Mouse (Mus musculus) kidney, postnatal 36 days (tissue): Measurements from ENCODE around the gene Dmrtc2.
"Not testable (repeated sequence)": the region's sequence is repeated elsewhere in the genome, so short reads cannot be mapped to it uniquely, and the experiment has no call there.

Experiments
- DNase-seq, 2 experiments: peaks; one replicate each; pipeline ENCODE4 v3.0.0; 2021 to 2022; ENCODE audit warnings: mixed read lengths in 2 of 2

Gene Dmrtc2

GRCm38 (mm10) chr7:24869532-24870165 lies at the start of gene Dmrtc2, which contains the start of gene Lypd4:
Gene Dmrtc2 (plus strand): TSS chr7:24870057.
Gene Lypd4 (minus strand): TSS chr7:24869941.
- DNase-seq = no peak

- no peak for DNase-seq
These were observed 45.4 kb upstream of the Dmrtc2 start for GRCm38 (mm10) chr7:24824452-24824851.

DNA sequence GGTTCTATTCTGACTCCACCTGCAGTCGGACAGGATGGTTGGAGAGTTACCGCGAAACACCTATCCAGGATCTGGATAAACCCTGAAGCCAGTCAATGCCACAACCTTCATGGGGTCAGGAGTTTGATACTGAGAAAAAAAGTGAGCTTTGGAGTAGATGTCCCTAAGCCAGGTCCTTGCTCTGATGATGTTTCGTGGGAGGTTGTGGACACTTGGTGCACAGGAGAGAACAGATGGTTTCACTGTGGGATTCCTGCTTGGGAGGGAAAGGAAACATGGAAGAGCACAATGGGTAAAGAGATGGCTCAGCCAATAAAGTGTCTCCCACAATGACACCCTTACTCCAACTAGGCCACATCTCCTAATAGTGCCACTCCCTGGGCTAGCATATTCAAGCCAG lies 42.7 kb upstream of the Dmrtc2 start:
- DNase-seq = no peak

DNA sequence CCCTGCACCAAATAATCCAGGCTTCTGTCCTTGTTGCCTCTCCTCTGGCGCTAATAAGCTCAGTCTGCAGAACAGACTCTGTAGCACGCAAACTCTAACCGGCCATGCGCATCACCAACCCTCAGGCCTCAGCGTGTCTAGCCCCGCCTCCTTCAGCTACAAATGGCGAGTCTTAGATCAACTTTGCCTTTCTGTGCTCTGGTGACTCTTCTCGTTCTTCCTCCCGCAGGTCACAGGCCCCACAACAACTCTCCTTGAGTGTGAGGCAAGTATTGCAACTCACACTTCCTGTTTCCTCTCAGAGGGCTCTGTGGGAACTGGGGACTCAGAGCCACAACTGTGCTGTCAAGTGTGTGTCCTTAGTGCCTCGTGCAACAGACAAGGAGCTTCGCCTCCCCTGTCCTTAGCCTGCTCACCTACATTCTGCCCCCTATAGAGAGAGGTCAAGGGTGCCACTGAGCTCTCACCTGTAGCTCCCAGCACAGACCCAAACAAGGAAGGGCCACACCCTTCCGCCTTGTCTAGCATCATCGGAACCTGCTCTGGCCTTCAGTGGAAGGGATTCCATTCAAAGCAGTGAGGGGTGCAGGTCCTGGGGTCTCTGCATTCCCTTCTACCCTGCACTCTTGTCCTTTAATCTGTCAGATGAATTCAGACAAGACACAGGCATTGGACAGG lies 31.0 kb upstream of the Dmrtc2 start:
- not testable (repeated sequence) for DNase-seq

GRCm38 (mm10) chr7:24839410-24839808 lies 30.4 kb upstream of the Dmrtc2 start:
- DNase-seq = no peak

DNA sequence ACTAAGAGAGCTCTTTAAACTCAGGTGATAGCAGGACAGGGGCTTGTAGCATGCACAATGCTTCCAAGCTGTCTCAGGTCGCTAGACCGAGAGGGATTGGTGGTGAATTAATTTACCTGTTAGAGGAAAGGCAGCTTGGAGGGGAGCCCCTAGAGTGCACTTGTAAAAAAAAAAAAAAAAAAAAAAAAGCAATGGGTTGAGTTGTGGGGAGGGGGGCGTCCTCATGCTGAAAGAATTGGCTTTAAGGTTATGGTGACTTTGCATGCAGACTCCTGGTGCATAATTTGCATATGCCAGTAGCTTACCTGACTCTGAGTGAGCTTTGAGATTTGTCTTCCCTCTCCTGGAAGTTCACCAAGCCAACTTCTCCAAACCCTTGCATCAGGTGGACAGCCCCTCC lies 29.5 kb upstream of the Dmrtc2 start:
- DNase-seq = no peak

GRCm38 (mm10) chr7:24841009-24841408 lies 28.8 kb upstream of the Dmrtc2 start:
- no peak for DNase-seq

- peak in 1 of 2 experiments; percentile 4 for DNase-seq
These were observed 25.7 kb upstream of the Dmrtc2 start for GRCm38 (mm10) chr7:24844144-24844543.

DNA sequence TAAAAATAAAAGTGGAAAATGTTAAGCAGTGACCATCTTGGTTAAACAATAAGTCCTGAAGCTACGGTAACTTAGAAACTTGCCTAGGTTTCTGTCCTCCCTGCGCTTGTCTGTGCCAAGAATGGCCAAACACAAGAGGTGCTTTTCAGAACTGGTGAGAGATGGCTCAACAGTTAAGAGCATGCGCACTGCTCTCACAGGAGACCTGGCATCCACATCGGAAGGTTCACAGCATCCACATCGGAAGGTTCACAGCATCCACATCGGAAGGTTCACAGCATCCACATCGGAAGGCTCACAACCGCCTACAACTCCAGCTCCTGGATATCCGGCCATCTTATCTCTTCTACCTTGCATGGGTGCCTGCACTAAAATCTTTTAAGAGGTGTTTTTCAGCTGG lies 24.7 kb upstream of the Dmrtc2 start:
- DNase-seq = no peak

DNA sequence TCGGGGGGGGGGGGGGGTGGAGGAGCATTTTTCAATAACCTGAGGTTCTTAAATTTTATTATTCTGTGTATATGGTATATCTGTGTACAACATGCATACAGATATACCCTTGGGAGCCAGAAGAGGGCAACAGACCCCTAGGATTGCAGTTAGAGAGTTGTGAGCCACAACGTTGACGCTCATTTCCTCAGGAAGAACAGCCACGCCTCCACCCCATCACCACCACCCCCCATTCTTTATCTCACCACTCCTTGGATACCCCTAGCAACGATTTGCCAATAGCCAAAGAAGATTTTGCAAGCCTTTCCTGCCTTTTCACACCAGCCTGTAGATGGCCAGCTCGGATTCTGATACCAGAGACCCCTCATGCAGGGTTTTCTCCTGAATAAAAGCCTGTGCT lies 24.1 kb upstream of the Dmrtc2 start:
- no peak for DNase-seq

GRCm38 (mm10) chr7:24846576-24846975 lies 23.3 kb upstream of the Dmrtc2 start:
- not testable (repeated sequence) for DNase-seq

DNA sequence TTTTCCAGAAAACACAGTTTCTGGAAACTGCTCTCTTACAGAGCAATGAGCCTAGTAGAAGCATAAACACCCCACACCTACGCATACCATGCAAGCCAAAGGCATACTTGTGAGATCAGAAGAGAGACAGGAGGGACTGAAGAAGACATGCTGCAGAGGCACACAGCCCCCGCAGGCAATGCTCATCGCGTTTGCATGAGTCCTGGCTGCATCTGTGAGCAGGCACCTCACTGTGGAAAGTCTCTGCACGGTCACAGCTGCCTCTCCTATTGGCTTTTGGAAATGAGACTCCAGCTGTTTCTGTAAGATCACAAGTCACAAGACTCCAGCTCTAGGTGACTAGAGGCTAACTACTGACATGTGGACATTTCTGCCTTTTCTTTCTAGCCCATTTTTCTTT lies 19.7 kb upstream of the Dmrtc2 start:
- peak; percentile 4 to 16 for DNase-seq

- peak; percentile 9 to 24 for DNase-seq
These were observed 19.0 kb upstream of the Dmrtc2 start for GRCm38 (mm10) chr7:24850899-24851303.

DNA sequence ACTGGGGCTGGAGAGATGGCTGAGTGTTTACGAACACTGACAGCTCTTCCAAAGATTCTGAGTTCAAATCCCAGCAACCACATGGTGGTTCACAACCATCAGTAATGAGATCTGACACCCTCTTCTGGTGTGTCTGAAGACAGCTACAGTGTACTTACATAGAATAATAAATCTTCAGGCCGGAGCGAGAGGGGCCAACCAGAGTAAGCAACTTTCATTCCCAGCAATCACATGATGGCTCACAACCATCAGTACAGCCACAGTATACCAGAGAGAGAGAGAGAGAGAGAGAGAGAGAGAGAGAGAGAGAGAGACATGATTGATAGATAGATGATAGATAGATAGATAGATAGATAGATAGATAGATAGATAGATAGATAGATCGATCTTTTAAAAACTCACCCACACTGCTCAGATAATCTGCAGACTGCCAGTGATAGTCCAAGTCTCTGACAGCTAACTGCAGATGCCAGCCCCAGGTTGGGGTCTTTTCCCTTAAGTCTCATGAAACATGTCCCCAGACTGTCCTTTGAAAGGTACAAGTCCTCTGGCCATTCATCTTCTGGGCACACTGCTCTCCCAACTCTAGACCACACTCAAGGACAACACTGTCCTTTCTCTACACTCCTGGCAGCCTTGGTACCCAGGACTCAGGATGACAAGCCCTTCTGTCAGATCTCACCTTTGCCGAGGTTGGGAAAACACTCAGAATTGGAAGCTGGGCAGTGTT lies 18.1 kb upstream of the Dmrtc2 start:
- no peak for DNase-seq

DNA sequence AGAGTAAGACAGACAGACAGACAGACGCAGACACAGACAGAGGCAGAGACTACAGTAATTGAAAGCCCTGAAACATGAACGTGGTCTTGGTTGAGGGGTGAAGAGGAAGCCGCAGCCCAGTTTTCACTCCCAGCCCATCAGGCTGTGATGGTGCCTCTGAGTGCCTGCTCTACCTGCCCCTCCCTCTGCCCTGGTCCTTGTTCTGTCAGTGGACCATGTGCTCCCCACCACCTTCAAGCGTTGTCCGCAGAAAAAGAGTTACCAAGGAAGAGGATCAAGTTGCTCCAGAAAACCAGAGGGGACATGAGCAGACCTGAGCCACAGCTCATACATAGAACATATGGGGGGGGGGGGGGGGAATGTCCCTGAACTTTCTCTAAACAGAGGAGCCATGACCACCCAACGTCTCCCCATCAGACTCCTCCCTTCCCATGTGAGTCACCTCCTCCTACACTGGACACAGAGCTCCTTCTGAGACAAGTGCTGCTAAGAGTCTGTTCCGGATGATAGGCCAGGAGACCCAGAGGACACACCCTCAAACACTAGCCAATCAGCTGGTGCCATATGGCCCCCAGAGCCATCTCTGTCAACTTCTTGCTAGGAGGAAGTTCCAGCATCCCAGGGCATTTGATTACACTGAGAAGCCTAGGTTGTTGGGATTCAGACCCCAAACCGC lies 17.2 kb upstream of the Dmrtc2 start:
- DNase-seq = no peak

DNA sequence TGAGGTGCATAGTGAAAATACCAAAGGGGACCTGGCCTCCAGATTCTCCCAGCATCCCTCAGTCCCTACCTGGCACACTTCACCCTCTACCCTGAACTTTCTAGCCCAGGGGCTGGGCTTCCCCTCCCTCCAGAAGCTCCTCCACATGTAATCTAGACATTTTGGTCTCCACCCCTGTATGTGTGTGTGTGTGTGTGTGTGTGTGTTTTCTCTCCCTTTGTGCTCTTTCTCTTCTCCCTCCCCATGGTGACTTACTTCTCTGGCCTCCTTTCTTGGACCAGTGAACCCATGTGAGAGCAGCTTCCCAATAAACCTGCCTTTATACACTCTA lies 16.7 kb upstream of the Dmrtc2 start:
- DNase-seq = no peak

DNA sequence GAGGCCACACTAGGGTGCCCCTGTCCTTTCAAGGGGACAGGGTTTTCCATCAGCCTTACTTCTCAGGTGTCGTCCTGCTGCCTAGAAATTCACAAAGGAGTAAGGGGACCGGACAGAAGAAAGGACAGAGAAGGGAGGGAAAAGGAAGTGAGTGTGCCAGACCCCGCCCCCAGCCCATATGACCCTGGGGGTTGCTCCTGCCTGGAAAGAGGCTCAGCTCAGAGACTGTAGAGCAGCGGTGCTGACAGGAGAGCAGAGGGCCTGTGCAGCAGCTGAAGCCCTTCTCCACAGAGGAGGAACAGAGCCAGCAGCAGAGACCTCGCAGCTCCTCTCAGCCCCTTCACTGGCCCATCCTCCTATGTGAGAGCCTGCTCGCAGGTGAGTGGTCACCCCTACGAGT lies 16.2 kb upstream of the Dmrtc2 start:
- DNase-seq = no peak

DNA sequence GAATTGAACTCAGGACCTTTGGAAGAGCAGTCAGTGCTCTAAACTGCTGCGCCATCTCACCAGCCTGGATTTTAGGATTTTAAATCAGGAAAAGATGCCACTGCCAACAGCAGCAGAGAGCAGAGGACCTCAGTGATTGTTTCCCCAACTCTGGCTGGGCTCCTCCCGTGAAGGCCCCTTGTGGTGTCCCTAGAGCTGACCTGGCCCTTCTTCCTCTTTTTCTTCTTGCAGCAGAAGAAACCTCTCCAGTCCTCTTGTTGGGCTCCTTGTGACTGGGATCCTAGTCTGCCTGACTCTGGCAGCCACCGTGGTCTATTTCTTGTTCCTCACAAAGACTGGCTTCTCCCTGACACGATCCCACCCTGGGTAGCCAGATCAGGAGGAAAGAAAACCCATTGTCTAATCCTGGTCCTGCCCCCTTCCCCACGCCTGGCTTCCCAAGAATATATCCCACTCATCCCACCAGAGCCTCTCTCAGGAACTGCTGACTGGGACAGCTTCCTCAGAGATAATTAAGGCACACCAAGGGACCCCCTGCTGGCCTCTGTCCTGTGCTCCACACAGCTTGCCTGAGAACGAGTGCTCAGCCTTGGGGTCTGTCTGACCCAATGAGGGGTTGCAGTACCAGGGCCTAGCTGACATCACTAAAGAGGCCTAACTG lies 13.3 kb upstream of the Dmrtc2 start:
- DNase-seq = no peak

GRCm38 (mm10) chr7:24859234-24859633 lies 10.6 kb upstream of the Dmrtc2 start:
- DNase-seq = no peak

DNA sequence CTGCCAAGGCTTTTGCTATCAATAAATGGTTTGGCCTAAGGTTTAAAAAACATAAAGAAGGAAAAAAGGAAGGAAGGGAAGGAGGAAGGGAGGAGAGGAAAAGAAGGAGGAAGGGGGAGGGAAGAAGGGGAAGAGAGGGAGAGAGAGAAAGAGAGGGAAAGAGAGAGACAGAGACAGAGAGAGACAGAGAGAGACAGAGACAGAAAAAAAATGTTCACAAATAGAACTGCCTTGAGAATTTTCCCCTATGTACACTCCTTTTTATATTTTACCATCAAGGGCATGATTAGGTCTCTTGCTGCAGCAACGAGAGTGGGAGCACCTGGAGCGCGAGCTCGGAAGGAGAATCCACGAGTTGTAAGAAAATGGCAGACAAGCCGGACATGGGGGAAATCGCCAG lies 7.9 kb upstream of the Dmrtc2 start, which contains the start of gene Gm9844:
TSS of gene Gm9844 (plus strand) at position 301 of the 400 bp plus-strand sequence.
- no peak for DNase-seq

DNA sequence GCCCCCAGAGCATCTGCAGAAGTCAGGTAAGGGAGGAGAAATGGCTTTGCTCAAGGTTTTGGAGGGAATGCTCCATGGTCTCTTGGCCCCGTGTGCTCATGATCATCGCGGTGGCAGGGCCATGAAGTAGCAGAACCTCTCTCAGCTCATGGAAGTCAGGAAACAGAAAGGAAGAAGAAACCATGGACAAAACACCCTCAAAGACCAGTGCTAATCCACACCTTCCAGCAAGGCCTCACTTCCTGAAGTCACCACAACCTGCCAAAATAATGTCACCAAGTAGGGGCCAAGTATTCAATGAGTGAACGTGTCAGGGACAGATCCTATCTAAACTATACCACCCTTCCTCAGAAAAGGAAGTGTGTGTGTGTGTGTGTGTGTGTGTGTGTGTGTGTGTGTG lies 7.0 kb upstream of the Dmrtc2 start:
- no peak for DNase-seq

GRCm38 (mm10) chr7:24864156-24864555 lies 5.7 kb upstream of the Dmrtc2 start:
- no peak for DNase-seq

DNA sequence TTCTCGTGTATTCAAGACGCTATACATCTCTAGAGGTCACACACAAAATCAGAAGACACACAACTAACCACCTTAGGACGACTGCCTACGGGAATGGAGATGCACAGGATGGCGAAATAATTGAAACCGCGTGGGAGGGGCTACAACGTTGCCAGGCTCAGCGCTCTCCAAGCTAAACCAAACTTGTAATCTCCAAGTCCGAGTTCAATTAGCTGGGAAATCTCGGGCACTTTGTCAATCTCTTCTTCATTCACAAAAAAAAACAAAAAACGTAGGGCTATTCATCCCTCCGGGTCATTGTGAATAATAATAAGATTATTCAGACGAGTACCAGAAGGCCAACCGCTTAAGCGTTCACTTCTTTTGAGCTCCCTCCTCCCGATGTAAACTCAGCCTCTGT lies 777 bp upstream of the Dmrtc2 start:
- no peak for DNase-seq
